Mouse (Mus musculus): ENCODE data around the gene Adamts15.

The Adamts15 gene

GRCm38 (mm10) chr9:30879248-30879946 lies 42.9 kb downstream of the Adamts15 start:
- no peak for DNase-seq

DNA sequence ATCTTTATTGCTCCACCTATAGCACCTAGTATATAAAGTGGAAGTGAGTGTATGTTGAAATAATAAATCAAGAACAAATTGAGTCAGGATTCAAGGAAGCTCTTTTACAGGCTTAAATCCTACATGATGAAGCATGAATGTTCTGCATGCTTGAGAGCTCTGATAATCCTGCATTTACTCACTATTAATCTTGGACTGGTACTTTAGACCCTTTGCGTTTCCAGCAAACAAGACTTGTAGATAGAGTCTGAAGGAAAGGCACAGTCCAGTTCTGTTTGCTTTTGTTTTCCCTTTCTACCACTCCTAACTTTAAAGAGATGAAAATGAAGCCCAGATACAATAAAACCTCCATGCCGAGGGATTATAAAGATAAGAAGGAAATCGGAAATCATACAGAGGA lies 45.7 kb downstream of the Adamts15 start:
- no peak for DNase-seq

- DNase-seq = no peak
Measured at GRCm38 (mm10) chr9:30855837-30856236, 66.4 kb downstream of the Adamts15 start.

DNA sequence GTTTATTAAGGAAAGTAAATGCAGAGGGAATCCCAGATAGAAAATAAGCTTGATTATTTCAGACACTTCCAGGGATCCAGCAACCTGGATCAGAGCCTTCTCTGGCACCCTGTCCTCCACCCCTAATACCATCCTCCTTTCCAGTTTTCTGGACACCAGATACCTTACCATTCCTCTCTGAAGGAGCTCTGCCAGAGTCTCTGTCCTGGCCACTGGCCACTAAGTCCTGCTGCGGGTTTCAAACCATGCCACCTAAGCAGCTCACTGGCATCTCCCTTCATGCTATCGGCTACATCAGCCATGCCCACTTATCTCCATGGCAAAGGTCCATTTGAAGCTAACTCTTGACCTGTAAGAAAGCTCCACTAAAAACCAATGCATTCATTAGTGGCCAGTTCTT lies 70.4 kb downstream of the Adamts15 start:
- DNase-seq = no peak

- no peak for DNase-seq
Measured at GRCm38 (mm10) chr9:30849951-30850350, 72.3 kb downstream of the Adamts15 start.

GRCm38 (mm10) chr9:30849444-30849843 lies 72.8 kb downstream of the Adamts15 start:
- no peak for DNase-seq

Data from liver (tissue).